Mouse (Mus musculus) telencephalon, adult 2 months (tissue): ENCODE measurements at regions not wholly inside any gene's neighbourhood (a gene's known extent, or its start where the extent isn't known, plus 50 kb on each side); places are given as distances from the start of the nearest gene placed in this dataset.

Experiments
- DNase-seq: peaks from one replicate; pipeline ENCODE4 v3.0.0-alpha.2; 2011; ENCODE audit warnings: low read depth, low spot score

- DNase-seq, result peak; percentile 3
These were observed 1038.9 kb upstream of the Gm597 start for GRCm38 (mm10) chr1:29818920-29819319.
